Mouse (Mus musculus) heart, postnatal 0 days (tissue): ENCODE measurements around the gene Mip.

Experiments used
- CTCF ChIP-seq: IDR thresholded peaks from 2 replicates; pipeline ENCODE4 v1.5.1; 2016; ENCODE audit warnings: antibody characterized with exemption, control low read depth, low read depth
- EP300 ChIP-seq: IDR thresholded peaks from 2 replicates; pipeline ENCODE4 v1.6.1; 2016; ENCODE audit warnings: antibody characterized with exemption, low read depth

- no peak for TF ChIP-seq CTCF
- TF ChIP-seq EP300, result no peak
Observed at GRCm38 (mm10) chr10:128227592-128227991, 2.0 kb downstream of the Mip start.
